Mouse (Mus musculus): ENCODE measurements at regions not wholly inside any gene's neighbourhood (a gene's known extent, or its start where the extent isn't known, plus 50 kb on each side); places are given as distances from the start of the nearest gene placed in this dataset.

- TF ChIP-seq CTCF (IDR thresholded peaks at IDR 0.05): no peak
- TF ChIP-seq POLR2A (IDR thresholded peaks at IDR 0.05; ENCODE audit: insufficient read depth, low read depth, low read length): no peak
Measured at GRCm38 (mm10) chr7:122823429-122823828, 142.1 kb upstream of the Rbbp6 start.

All from heart, adult 2 months (tissue).